Mouse (Mus musculus): Measurements from ENCODE around the gene Hivep2. TPM values are rescaled to one million over a fixed set of nuclear protein-coding genes. Genes with fewer than 3 reads are reported as not detected.

Hivep2 gene
- polyA plus RNA-seq (2012; rRNA removed): 0.61 and 0.70 TPM in 2 replicates

DNA sequence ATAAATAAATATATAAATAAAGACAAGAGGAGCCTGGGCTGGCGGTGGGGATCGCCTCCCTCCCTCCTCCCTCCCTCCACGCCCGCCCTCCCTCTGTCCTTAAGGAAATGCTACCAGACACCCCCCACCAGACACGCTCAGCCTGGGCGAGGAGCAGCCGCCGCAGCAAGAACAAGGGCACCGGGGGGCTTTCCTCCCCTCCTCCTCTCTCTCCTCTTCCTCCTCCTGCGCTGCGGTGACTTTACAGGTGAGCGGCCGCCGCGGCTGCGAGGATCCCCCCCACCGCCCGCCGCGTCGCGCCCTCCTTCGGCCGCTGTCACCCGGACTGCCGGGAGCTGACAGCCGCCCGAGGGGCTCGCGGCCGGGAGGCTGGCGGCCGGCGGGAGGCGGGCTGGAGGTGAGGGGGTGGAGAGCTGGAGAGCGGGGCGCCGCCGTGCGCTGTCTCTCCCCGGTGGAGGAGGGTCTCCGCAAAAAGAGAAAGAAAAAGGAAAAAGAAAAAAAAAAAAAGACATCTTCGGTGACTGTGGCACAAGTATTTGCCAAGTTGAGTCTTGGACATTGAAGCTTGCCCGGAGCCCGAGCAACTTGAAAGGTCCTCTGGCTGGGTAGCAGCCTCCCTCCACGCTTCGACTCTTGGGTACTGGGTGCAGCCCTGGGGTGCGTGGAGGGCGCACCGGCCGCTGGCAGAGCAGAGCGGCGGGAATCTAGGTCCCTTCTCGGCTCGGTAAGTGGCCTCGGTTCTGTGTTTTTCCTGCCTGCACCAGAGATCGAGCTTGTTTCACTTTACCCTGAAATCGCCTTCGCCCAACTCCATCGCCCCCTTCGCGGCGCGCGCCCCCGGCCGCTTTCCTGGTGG lies at the start of gene Hivep2:
Gene Hivep2, plus strand, starts transcription at position 102 of the 856 bp plus-strand sequence.

Other genes starting within 250 kb of the Hivep2 start
- gene Aig1, start 97.1 kb upstream of the Hivep2 start, polyA plus RNA-seq (2012; rRNA removed): 12.2 and 12.3 TPM in 2 replicates